Mouse (Mus musculus): ENCODE data around the gene Nubpl. TPM values are rescaled to one million over a fixed set of nuclear protein-coding genes. Genes with fewer than 3 reads are reported as not detected.
"Not testable (repeated sequence)": the region's sequence is repeated elsewhere in the genome, so short reads cannot be mapped to it uniquely, and the experiment has no call there.

Nubpl gene
- 12.2 and 13.3 TPM in 2 replicates for polyA plus RNA-seq (2015; fragmentation: Nextera tagmentation; extraction: Ambion mirVana)

GRCm38 (mm10) chr12:52097650-52098070, at the start of gene Nubpl:
TSS of gene Nubpl (plus strand) at chr12:52097737.
- Histone ChIP-seq H3K36me3 (no peaks in the 10 kb centered on the region), H3K27ac (replicated peaks) (peak within 1 kb of the TSS; percentile 49; the same call in 1 of the 2 replicates), H3K27me3 (no peaks in the 10 kb centered on the region), H3K4me3 (replicated peaks) (peak within 1 kb of the TSS; percentile 94), H3K4me2 (replicated peaks) (peak within 1 kb of the TSS; percentile 51), H3K9ac (peak within 1 kb of the TSS; percentile 90), H3K9me3 (replicated peaks) (no peaks in the 10 kb centered on the region), H3K4me1 (peaks cover 2% of the 10 kb centered on the region; the same call in 1 of the 2 replicates)
- peak; percentile 87 for ATAC-seq (ENCODE audit: insufficient number of reproducible peaks, low FRiP score, low TSS enrichment, low read depth)
- WGBS = under 1% methylated on average over 32 of the region's 32 CpGs

- H3K4me3 ChIP-seq (replicated peaks) = no peak overlapping the region
- WGBS = 88% methylated on average over 2 of the region's 2 CpGs
- H3K9me3 ChIP-seq (replicated peaks) = no peaks in the 10 kb centered on the region
- H3K27me3 ChIP-seq = no peaks in the 10 kb centered on the region
- ATAC-seq (ENCODE audit: insufficient number of reproducible peaks, low FRiP score, low TSS enrichment, low read depth) = no peak
- no peak overlapping the region for H3K4me2 ChIP-seq (replicated peaks)
- no peak overlapping the region for H3K9ac ChIP-seq
- H3K36me3 ChIP-seq = no peaks in the 10 kb centered on the region
- no peaks in the 10 kb centered on the region for H3K4me1 ChIP-seq
- H3K27ac ChIP-seq (replicated peaks) = no peak overlapping the region
These were observed 48.2 kb upstream of the Nubpl start for GRCm38 (mm10) chr12:52049324-52049723.

- H3K9me3 ChIP-seq (replicated peaks); H3K9ac ChIP-seq; H3K27me3 ChIP-seq; H3K36me3 ChIP-seq; H3K4me2 ChIP-seq (replicated peaks); ATAC-seq (ENCODE audit: insufficient number of reproducible peaks, low FRiP score, low TSS enrichment, low read depth); H3K4me1 ChIP-seq; H3K27ac ChIP-seq (replicated peaks); H3K4me3 ChIP-seq (replicated peaks): not testable (repeated sequence)
- WGBS = no CpG with 5 or more reads among the region's 3 CpGs
These were observed 18.2 kb upstream of the Nubpl start for GRCm38 (mm10) chr12:52079296-52079695.

GRCm38 (mm10) chr12:52097049-52097649, 388 bp upstream of the Nubpl start:
- H3K4me3 ChIP-seq (replicated peaks) = peak overlapping the region; percentile 94
- peaks cover 2% of the 10 kb centered on the region; the same call in 1 of the 2 replicates for H3K4me1 ChIP-seq
- H3K27ac ChIP-seq (replicated peaks) = no peak overlapping the region
- 71% methylated on average over 13 of the region's 13 CpGs for WGBS
- no peak overlapping the region for H3K9ac ChIP-seq
- peak; percentile 39; the same call in 1 of the 2 replicates for ATAC-seq (ENCODE audit: insufficient number of reproducible peaks, low FRiP score, low TSS enrichment, low read depth)
- H3K36me3 ChIP-seq = no peaks in the 10 kb centered on the region
- no peaks in the 10 kb centered on the region for H3K27me3 ChIP-seq
- peak overlapping the region; percentile 51 for H3K4me2 ChIP-seq (replicated peaks)
- H3K9me3 ChIP-seq (replicated peaks) = no peaks in the 10 kb centered on the region

GRCm38 (mm10) chr12:52120276-52120675, 22.7 kb downstream of the Nubpl start:
- Histone ChIP-seq H3K27ac (replicated peaks) (no peak overlapping the region), H3K4me1 (no peaks in the 10 kb centered on the region), H3K27me3 (no peaks in the 10 kb centered on the region), H3K9ac (no peak overlapping the region), H3K4me3 (replicated peaks) (no peak overlapping the region), H3K9me3 (replicated peaks) (no peaks in the 10 kb centered on the region), H3K36me3 (no peaks in the 10 kb centered on the region), H3K4me2 (replicated peaks) (no peak overlapping the region)
- ATAC-seq (ENCODE audit: insufficient number of reproducible peaks, low FRiP score, low TSS enrichment, low read depth) = no peak

GRCm38 (mm10) chr12:52126407-52126806, 28.9 kb downstream of the Nubpl start:
- H3K9ac ChIP-seq = no peak overlapping the region
- no peaks in the 10 kb centered on the region for H3K4me1 ChIP-seq
- no peak overlapping the region for H3K4me3 ChIP-seq (replicated peaks)
- no peak overlapping the region for H3K4me2 ChIP-seq (replicated peaks)
- no peak for ATAC-seq (ENCODE audit: insufficient number of reproducible peaks, low FRiP score, low TSS enrichment, low read depth)
- no peaks in the 10 kb centered on the region for H3K9me3 ChIP-seq (replicated peaks)
- 53% methylated on average over 3 of the region's 3 CpGs for WGBS
- H3K36me3 ChIP-seq = no peaks in the 10 kb centered on the region
- no peak overlapping the region for H3K27ac ChIP-seq (replicated peaks)
- no peaks in the 10 kb centered on the region for H3K27me3 ChIP-seq

- WGBS = 93% methylated on average over 3 of the region's 3 CpGs
- Histone ChIP-seq H3K4me2 (replicated peaks) (no peak overlapping the region), H3K27me3 (no peaks in the 10 kb centered on the region), H3K9me3 (replicated peaks) (no peaks in the 10 kb centered on the region), H3K27ac (replicated peaks) (no peak overlapping the region), H3K36me3 (no peaks in the 10 kb centered on the region), H3K4me1 (0 out of 2 replicates have a peak, but pooled peaks cover 3% of the 10 kb centered on the region), H3K9ac (no peak overlapping the region), H3K4me3 (replicated peaks) (no peak overlapping the region)
- no peak for ATAC-seq (ENCODE audit: insufficient number of reproducible peaks, low FRiP score, low TSS enrichment, low read depth)
These were observed 31.5 kb downstream of the Nubpl start for GRCm38 (mm10) chr12:52129072-52129471.

- Histone ChIP-seq H3K27ac (replicated peaks) (no peak overlapping the region), H3K4me3 (replicated peaks) (no peak overlapping the region), H3K27me3 (no peaks in the 10 kb centered on the region), H3K4me2 (replicated peaks) (peak overlapping the region; percentile 29; the same call in 1 of the 2 replicates), H3K9ac (no peak overlapping the region), H3K9me3 (replicated peaks) (no peaks in the 10 kb centered on the region), H3K4me1 (0 out of 2 replicates have a peak, but pooled peaks cover 3% of the 10 kb centered on the region), H3K36me3 (no peaks in the 10 kb centered on the region)
- 14% methylated on average over 10 of the region's 10 CpGs for WGBS
- ATAC-seq (ENCODE audit: insufficient number of reproducible peaks, low FRiP score, low TSS enrichment, low read depth) = no peak
These were observed 34.7 kb downstream of the Nubpl start for GRCm38 (mm10) chr12:52132256-52132655.

- Histone ChIP-seq H3K4me1 (no peaks in the 10 kb centered on the region), H3K27me3 (no peaks in the 10 kb centered on the region), H3K36me3 (no peaks in the 10 kb centered on the region), H3K27ac (replicated peaks) (no peak overlapping the region), H3K9ac (no peak overlapping the region), H3K4me3 (replicated peaks) (no peak overlapping the region), H3K4me2 (replicated peaks) (no peak overlapping the region), H3K9me3 (replicated peaks) (no peaks in the 10 kb centered on the region)
- WGBS = 45% methylated on average over 4 of the region's 4 CpGs
- ATAC-seq (ENCODE audit: insufficient number of reproducible peaks, low FRiP score, low TSS enrichment, low read depth) = no peak
These were observed 40.8 kb downstream of the Nubpl start for GRCm38 (mm10) chr12:52138296-52138695.

GRCm38 (mm10) chr12:52146639-52147038, 49.1 kb downstream of the Nubpl start:
- H3K4me3 ChIP-seq (replicated peaks) = no peak overlapping the region
- no peak overlapping the region for H3K4me2 ChIP-seq (replicated peaks)
- no peaks in the 10 kb centered on the region for H3K4me1 ChIP-seq
- H3K9ac ChIP-seq = no peak overlapping the region
- 87% methylated on average over 2 of the region's 2 CpGs for whole genome bisulfite sequencing
- no peaks in the 10 kb centered on the region for H3K36me3 ChIP-seq
- H3K27me3 ChIP-seq = no peaks in the 10 kb centered on the region
- H3K9me3 ChIP-seq (replicated peaks) = no peaks in the 10 kb centered on the region
- no peak for ATAC-seq (ENCODE audit: insufficient number of reproducible peaks, low FRiP score, low TSS enrichment, low read depth)
- H3K27ac ChIP-seq (replicated peaks) = no peak overlapping the region

GRCm38 (mm10) chr12:52149448-52149847, 51.9 kb downstream of the Nubpl start:
- H3K4me3 ChIP-seq (replicated peaks) = no peak overlapping the region
- no peak for ATAC-seq (ENCODE audit: insufficient number of reproducible peaks, low FRiP score, low TSS enrichment, low read depth)

GRCm38 (mm10) chr12:52152071-52152470, 54.5 kb downstream of the Nubpl start:
- no peaks in the 10 kb centered on the region for H3K9me3 ChIP-seq (replicated peaks)
- H3K36me3 ChIP-seq = no peaks in the 10 kb centered on the region
- H3K4me3 ChIP-seq (replicated peaks) = no peak overlapping the region
- no peak overlapping the region for H3K4me2 ChIP-seq (replicated peaks)
- no peaks in the 10 kb centered on the region for H3K27me3 ChIP-seq
- no peaks in the 10 kb centered on the region for H3K4me1 ChIP-seq
- WGBS = 90% methylated on average over 3 of the region's 3 CpGs
- no peak for ATAC-seq (ENCODE audit: insufficient number of reproducible peaks, low FRiP score, low TSS enrichment, low read depth)
- no peak overlapping the region for H3K27ac ChIP-seq (replicated peaks)
- no peak overlapping the region for H3K9ac ChIP-seq

More at GRCm38 (mm10) chr12:52149448-52149847, 51.9 kb downstream of the Nubpl start:
- H3K36me3 ChIP-seq = no peaks in the 10 kb centered on the region
- no peaks in the 10 kb centered on the region for H3K4me1 ChIP-seq
- no peaks in the 10 kb centered on the region for H3K9me3 ChIP-seq (replicated peaks)
- H3K27me3 ChIP-seq = no peaks in the 10 kb centered on the region
- no peak overlapping the region for H3K27ac ChIP-seq (replicated peaks)
- H3K4me2 ChIP-seq (replicated peaks) = no peak overlapping the region
- H3K9ac ChIP-seq = no peak overlapping the region
- WGBS = 83% methylated on average over 3 of the region's 3 CpGs
